Mouse (Mus musculus): Measurements from ENCODE around the gene Zfp142. TPM values are rescaled to one million over a fixed set of nuclear protein-coding genes. Genes with fewer than 3 reads are reported as not detected.

The Zfp142 gene
- total RNA-seq, 1 experiment from 2014 or later, result 12.5 TPM

DNA sequence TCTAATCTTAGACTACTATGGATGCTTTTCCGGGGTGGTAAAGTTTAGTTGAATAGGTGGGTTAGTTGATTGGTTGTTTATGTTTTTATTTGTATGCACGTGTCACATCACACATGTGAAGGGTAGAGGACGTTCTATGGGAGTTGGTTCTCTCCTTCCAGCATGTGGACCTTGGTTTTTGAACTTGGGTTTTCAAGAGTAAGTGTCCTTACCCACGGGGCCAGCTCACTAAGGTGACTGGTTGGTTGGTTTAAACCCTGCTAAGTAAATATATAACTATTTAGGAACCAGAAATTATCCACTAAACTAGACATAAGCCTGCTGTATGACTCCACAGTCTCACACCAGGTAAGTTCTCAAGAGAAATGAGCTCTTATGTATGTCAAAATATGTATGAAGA is 63.3 kb downstream of the Zfp142 start:
- no peak for ATAC-seq (replicated peaks; ENCODE audit: low read depth, poor library complexity, severe bottlenecking)

GRCm38 (mm10) chr1:74519875-74520274 is 68.2 kb downstream of the Zfp142 start:
- no peak for ATAC-seq (replicated peaks; ENCODE audit: low read depth, poor library complexity, severe bottlenecking)

Other genes with a start within 250 kb of the Zfp142 start
- not detected in 2 replicates for gene Catip, start 226.1 kb downstream of the Zfp142 start, total RNA-seq (2017)
- gene Slc11a1, start 213.1 kb downstream of the Zfp142 start, total RNA-seq (2017), result 1.2 and 2.1 TPM in 2 replicates
- 31.6 and 48.0 TPM in 2 replicates for gene Ctdsp1, start 196.7 kb downstream of the Zfp142 start, total RNA-seq (2017)
- 0.05 TPM in 1 of 2 replicates, not detected in the other for gene Vil1, start 178.9 kb downstream of the Zfp142 start, total RNA-seq (2017)
- gene Cnot9, start 82.2 kb downstream of the Zfp142 start, total RNA-seq (2017), result 103 and 104 TPM in 2 replicates
- gene Plcd4, start 45.4 kb downstream of the Zfp142 start, total RNA-seq (2017), result 0.09 and 0.19 TPM in 2 replicates
- gene Usp37, start 44.0 kb downstream of the Zfp142 start, total RNA-seq (2017), result 54.4 and 58.5 TPM in 2 replicates
- gene Bcs1l, start within 50 bp of the Zfp142 start, total RNA-seq (2017), result 14.9 and 23.7 TPM in 2 replicates
- gene Rnf25, start 13.2 kb upstream of the Zfp142 start, total RNA-seq (2017), result 18.2 and 18.3 TPM in 2 replicates
- 0.18 and 0.92 TPM in 2 replicates for gene Stk36, start 13.2 kb upstream of the Zfp142 start, total RNA-seq (2017)
- 21.3 and 21.9 TPM in 2 replicates for gene Ttll4, start 73.5 kb upstream of the Zfp142 start, total RNA-seq (2017)
- 2.7 and 2.8 TPM in 2 replicates for gene Cyp27a1, start 125.3 kb upstream of the Zfp142 start, total RNA-seq (2017)
- gene Prkag3, start 161.0 kb upstream of the Zfp142 start, total RNA-seq (2017), result not detected in 2 replicates
- not detected in 2 replicates for gene Wnt6, start 183.6 kb upstream of the Zfp142 start, total RNA-seq (2017)
- gene Wnt10a, start 203.3 kb upstream of the Zfp142 start, total RNA-seq (2017), result not detected in 2 replicates